Mouse (Mus musculus): ENCODE results near the gene Bcl7a.

- no peak for TF ChIP-seq CTCF (IDR thresholded peaks at IDR 0.05; ENCODE audit: low read depth)
- no peak for TF ChIP-seq EP300 (IDR thresholded peaks at IDR 0.05; ENCODE audit: low read depth)
These were observed 64.5 kb downstream of the Bcl7a start for GRCm38 (mm10) chr5:123408176-123408575.
